Mouse (Mus musculus) liver, embryonic 14.5 days (tissue): ENCODE results near the gene Idnk. TPM values are rescaled to one million over a fixed set of nuclear protein-coding genes. Genes with fewer than 3 reads are reported as not detected.

Experiments
- ATAC-seq: fragments of 200-750 bp; cut with Nextera tagmentation; 2 replicates; pipeline ENCODE4 v1.8.0; 2017; ENCODE audit warnings: moderate number of reproducible peaks, mild to moderate bottlenecking, moderate library complexity; ENCODE audit not compliant: insufficient read depth
- DNase-seq, 3 experiments: peaks; one replicate each; pipeline ENCODE4 v3.0.0-alpha.2; 2012 to 2013; ENCODE audit warnings: low read depth in 3 of 3, low spot score in 3 of 3
- H3K27ac ChIP-seq: fragments of 300-500 bp; sonication (generic); 2 replicates; pipeline ENCODE4 v1.5.1; 2014; ENCODE audit warnings: moderate library complexity, mild to moderate bottlenecking, control low read depth, inconsistent platforms
- H3K27me3 ChIP-seq: fragments of 300-500 bp; sonication (generic); 2 replicates; pipeline ENCODE4 v1.6.1; 2014; ENCODE audit warnings: mild to moderate bottlenecking, low read length, moderate library complexity; ENCODE audit not compliant: control insufficient read depth, insufficient read depth
- H3K36me3 ChIP-seq: fragments of 300-500 bp; sonication (generic); replicated peaks from 2 replicates; pipeline ENCODE4 v1.6.1; 2014; ENCODE audit warnings: low read depth; ENCODE audit not compliant: control insufficient read depth, insufficient read depth
- H3K4me1 ChIP-seq, 2 experiments: fragments of 200-500 bp in 1 of 2; fragments of 300-500 bp in 1 of 2; sonication (generic) in 1 of 2; replicated peaks; 2 replicates each; pipeline ENCODE4 v1.6.1; 2012 to 2014; ENCODE audit warnings: antibody characterized with exemption in 1 of 2, inconsistent platforms in 1 of 2, low read length in 1 of 2; ENCODE audit not compliant: control insufficient read depth in 2 of 2, insufficient read depth in 2 of 2
- H3K4me2 ChIP-seq: fragments of 300-500 bp; sonication (generic); 2 replicates; pipeline ENCODE4 v1.6.1; 2014; ENCODE audit warnings: low read depth, mild to moderate bottlenecking, control low read depth, moderate library complexity
- H3K4me3 ChIP-seq, 2 experiments: fragments of 200-500 bp in 1 of 2; fragments of 300-500 bp in 1 of 2; sonication (generic) in 1 of 2; 2 replicates each; pipeline ENCODE4 v1.5.1; 2012 to 2014; ENCODE audit warnings: low read depth in 2 of 2, low read length in 2 of 2, mild to moderate bottlenecking in 2 of 2, control low read depth in 1 of 2, inconsistent platforms in 1 of 2, moderate library complexity in 1 of 2; ENCODE audit not compliant: insufficient read depth in 1 of 2
- H3K9ac ChIP-seq: fragments of 300-500 bp; sonication (generic); replicated peaks from 2 replicates; pipeline ENCODE4 v1.6.1; 2014; ENCODE audit warnings: mild to moderate bottlenecking, control low read depth, moderate library complexity
- H3K9me3 ChIP-seq: fragments of 300-500 bp; sonication (generic); 2 replicates; pipeline ENCODE4 v1.6.1; 2016; ENCODE audit warnings: low read length, mixed read lengths; ENCODE audit not compliant: control insufficient read depth
- CTCF ChIP-seq: IDR thresholded peaks from 2 replicates; pipeline ENCODE4 v1.5.1; 2016; ENCODE audit warnings: antibody characterized with exemption, low read depth, control low read depth
- EP300 ChIP-seq: IDR thresholded peaks from 2 replicates; pipeline ENCODE4 v1.6.1; 2016; ENCODE audit warnings: antibody characterized with exemption, low read depth
- WGBS: fragments of 180-500 bp; shearing (Covaris S2); extraction: QIAGEN DNeasy Blood & Tissue Kit; methylation state at CpG from one replicate; pipeline ENCODE4 v1.1.7; 2014; ENCODE audit not compliant: insufficient replicate concordance; 5-methylcytosine and 5-hydroxymethylcytosine counted together
- polyA plus RNA-seq, 2 experiments: library from polyadenylated mRNA; depleted of rRNA in 1 of 2; stranded (reverse) in 1 of 2; unstranded in 1 of 2; fragments of >200 nt; fragmentation: Nextera tagmentation in 1 of 2; extraction: Ambion mirVana in 1 of 2; gene quantifications; 2 replicates each; pipeline versions ENCODE4 v1.2.1 to v1.2.3; 2012 to 2014

The Idnk gene
- polyA plus RNA-seq (2012; rRNA removed) = 5.8 and 6.9 TPM in 2 replicates
- 17.7 and 18.3 TPM in 2 replicates for polyA plus RNA-seq (2014; fragmentation: Nextera tagmentation; extraction: Ambion mirVana)

GRCm38 (mm10) chr13:58157447-58158098 lies at the start of gene Idnk:
Idnk (plus strand) TSS chr13:58157649.
- no peaks in the 10 kb centered on the region for H3K27me3 ChIP-seq
- under 1% methylated on average over 30 of the region's 30 CpGs for WGBS

GRCm38 (mm10) chr13:58111306-58111705 lies 46.1 kb upstream of the Idnk start:
- Histone ChIP-seq H3K27ac (no peak overlapping the region), H3K27me3 (peaks cover 21% of the 10 kb centered on the region), H3K9ac (no peak overlapping the region), H3K4me2 (no peak overlapping the region), H3K4me1 (peaks cover 0 to 7% of the 10 kb centered on the region in 2 experiments; a peak in 2 of 4 replicates), H3K36me3 (no peaks in the 10 kb centered on the region), H3K9me3 (no peaks in the 10 kb centered on the region), H3K4me3 (no peak overlapping the region)
- ATAC-seq (no peak), DNase-seq (no peak)
- TF ChIP-seq EP300 = no peak
- TF ChIP-seq CTCF = no peak
- WGBS = 73% methylated on average over 6 of the region's 6 CpGs

More at GRCm38 (mm10) chr13:58157447-58158098, at the start of gene Idnk:
- Histone ChIP-seq H3K9me3 (no peaks in the 10 kb centered on the region), H3K9ac (peak within 1 kb of the TSS; percentile 76), H3K27ac (peak within 1 kb of the TSS; percentile 53), H3K4me2 (peak within 1 kb of the TSS; percentile 83), H3K4me3 (peak within 1 kb of the TSS; percentile 79 to 90), H3K36me3 (no peaks in the 10 kb centered on the region; the same call in 1 of the 2 replicates), H3K4me1 (peaks cover 0 to 6% of the 10 kb centered on the region in 2 experiments; a peak in 2 of 4 replicates)
- DNase-seq (peak; percentile 73 to 78 (median 76)), ATAC-seq (peak; percentile 87)
- peak; percentile 73 for TF ChIP-seq CTCF
- TF ChIP-seq EP300 = no peak

- DNase-seq (no peak), ATAC-seq (no peak)
- H3K27ac ChIP-seq = no peak overlapping the region
- peak overlapping the region; percentile 50 for H3K4me2 ChIP-seq
- peaks cover 0 to 7% of the 10 kb centered on the region in 2 experiments; a peak in 2 of 4 replicates for H3K4me1 ChIP-seq
- 59% methylated on average over 10 of the region's 10 CpGs for WGBS
- H3K27me3 ChIP-seq = peaks cover 22% of the 10 kb centered on the region
- peak overlapping the region; percentile 44 to 56; a peak in 2 of 4 replicates for H3K4me3 ChIP-seq
- H3K9ac ChIP-seq = no peak overlapping the region
- no peaks in the 10 kb centered on the region for H3K36me3 ChIP-seq
- TF ChIP-seq EP300 = no peak
- no peak for TF ChIP-seq CTCF
- H3K9me3 ChIP-seq = no peaks in the 10 kb centered on the region
These were observed 45.3 kb upstream of the Idnk start for GRCm38 (mm10) chr13:58112191-58112590.

GRCm38 (mm10) chr13:58112601-58113041 lies 44.8 kb upstream of the Idnk start:
- peaks cover 0 to 7% of the 10 kb centered on the region in 2 experiments; a peak in 2 of 4 replicates for H3K4me1 ChIP-seq
- no peaks in the 10 kb centered on the region for H3K9me3 ChIP-seq
- peak overlapping the region; percentile 44 to 56 for H3K4me3 ChIP-seq
- peak overlapping the region; percentile 7; the same call in 1 of the 2 replicates for H3K9ac ChIP-seq
- no peak for ATAC-seq
- no peak for DNase-seq
- H3K36me3 ChIP-seq = no peaks in the 10 kb centered on the region
- H3K27ac ChIP-seq = no peak overlapping the region
- TF ChIP-seq EP300 = no peak
- no peak for TF ChIP-seq CTCF
- peak overlapping the region; percentile 50 for H3K4me2 ChIP-seq
- H3K27me3 ChIP-seq = peaks cover 22% of the 10 kb centered on the region
- 10% methylated on average over 11 of the region's 11 CpGs for WGBS
